Mouse (Mus musculus): Measurements from ENCODE around the gene Fbln2.

Gene Fbln2

DNA sequence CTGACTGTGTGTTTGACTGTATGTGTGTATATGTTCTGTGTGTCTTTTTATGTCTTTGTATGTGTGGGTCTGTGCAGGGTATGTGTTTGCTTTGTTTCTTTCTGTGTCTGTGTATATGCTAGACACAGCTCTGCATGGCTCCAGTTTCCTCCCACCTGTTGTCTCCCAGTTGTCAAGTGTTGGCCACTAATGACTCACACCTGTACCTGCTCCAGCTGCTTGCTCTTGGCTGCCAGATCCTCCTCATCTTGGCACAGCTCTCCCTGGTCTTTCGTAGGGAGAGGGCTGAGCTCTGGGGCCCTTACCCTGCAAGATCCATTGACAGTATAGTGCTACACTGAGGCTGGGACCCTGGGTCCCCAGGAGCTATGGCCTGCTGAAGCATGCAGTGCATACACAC is 13.8 kb downstream of the Fbln2 start:
- in situ Hi-C loops (cut with MboI, MseI): no loop called here

DNA sequence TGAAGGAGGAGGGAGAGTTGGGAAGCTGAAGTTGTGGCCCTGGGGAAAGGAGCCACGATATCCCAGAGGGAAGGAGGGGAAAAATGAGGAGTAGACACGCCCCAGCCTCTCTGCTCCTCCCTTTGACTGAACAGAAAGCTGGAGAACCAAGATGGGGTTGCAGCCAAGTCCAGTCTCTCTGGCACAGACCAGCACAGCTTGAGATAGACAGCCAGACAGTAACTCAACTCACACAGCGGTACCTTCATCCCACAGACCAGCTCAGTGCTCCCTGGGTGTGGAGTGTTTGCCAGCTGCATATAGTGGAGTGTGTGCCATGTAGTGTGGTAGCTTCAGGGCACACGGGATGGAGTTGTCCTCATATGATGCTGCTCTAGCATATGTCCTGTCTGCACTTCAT is 16.7 kb downstream of the Fbln2 start:
- in situ Hi-C loops (cut with MboI, MseI): no loop called here

DNA sequence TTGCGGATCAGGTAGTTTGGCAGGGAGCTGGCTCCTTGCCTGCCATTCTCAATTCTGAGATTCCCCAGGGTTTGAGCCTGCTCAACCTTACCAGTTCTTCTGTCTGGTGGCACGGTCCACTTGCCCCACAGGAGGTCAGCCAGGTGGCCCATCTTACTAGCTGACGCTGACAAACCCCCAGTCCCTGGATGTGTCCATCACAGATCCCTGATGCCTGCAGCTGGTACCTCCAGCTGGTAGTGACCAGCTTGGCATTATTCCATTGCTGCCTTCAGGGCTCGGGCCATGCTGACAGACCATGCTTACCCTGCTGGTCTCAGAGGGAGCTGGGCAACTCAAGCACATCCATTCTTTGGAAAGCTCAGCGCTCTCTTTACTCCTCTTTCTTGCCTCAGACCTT is 18.7 kb downstream of the Fbln2 start:
- in situ Hi-C loops (cut with MboI, MseI): no loop called here

GRCm38 (mm10) chr6:91231523-91231922 is 19.3 kb downstream of the Fbln2 start:
- in situ Hi-C loops (cut with MboI, MseI): no loop called here

DNA sequence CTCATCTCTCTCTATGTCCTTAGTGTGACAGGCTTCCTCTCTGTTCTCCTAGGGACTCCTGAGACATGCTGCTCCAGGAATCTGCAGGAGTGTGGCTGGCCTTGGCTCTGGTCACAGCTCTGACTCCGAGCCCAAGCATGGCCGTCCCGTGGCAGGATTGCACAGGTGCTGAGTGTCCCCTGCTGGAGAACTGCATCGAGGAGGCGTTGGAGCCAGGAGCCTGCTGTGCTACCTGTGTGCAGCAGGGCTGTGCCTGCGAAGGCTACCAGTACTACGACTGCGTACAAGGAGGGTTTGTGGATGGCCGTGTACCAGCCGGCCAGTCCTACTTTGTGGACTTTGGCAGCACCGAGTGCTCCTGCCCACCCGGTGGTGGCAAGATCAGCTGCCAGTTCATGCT is 20.8 kb downstream of the Fbln2 start:
- in situ Hi-C loops (cut with MboI, MseI): no loop called here

DNA sequence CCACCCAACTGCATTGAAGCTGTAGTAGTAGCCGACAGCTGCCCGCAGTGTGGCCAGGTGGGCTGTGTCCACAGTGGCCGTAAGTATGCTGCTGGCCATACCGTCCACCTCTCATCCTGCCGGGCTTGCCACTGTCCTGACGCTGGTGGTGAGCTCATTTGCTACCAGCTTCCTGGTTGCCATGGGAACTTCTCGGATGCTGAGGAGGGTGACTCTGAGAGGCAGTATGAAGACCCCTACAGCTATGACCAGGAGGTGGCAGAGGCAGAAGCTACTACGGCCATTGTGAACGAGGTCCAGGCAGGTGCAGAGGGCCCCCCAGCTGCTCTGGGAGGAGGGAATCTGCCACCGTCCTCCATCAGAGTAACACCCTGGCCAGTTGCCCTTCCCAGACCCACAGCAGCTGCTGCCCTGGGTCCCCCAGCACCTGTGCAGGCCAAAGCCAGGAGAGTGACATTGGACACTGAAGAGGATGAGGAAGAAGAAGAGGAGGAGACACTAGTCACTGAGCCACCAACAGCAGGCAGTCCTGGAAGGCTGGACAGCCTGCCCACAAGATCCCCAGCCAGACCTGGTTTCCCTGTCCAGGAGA is 21.3 kb downstream of the Fbln2 start:
- in situ Hi-C loops (cut with MboI, MseI): no loop called here

DNA sequence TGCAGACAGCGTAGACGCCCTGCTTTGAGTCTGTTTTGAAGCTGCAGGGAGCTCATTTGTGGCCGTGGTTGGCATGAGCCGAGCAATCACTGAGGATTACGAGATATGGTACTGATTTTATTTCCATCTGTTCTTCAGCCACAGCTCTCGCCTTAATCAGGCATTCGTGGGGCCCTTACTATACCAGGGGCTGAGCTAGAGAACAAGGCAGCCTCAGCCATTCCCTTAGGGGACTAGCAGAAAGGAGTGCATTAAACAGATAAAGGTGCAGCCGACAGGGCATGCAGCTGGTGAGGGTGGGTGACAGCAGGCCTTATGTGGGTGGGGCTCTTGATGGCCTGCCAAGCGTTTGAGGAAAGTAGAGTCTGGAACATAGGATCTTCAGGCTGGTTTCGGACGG is 23.8 kb downstream of the Fbln2 start:
- in situ Hi-C loops (cut with MboI, MseI): no loop called here

- in situ Hi-C loops (cut with MboI, MseI): no loop called here
These were observed 24.2 kb downstream of the Fbln2 start for GRCm38 (mm10) chr6:91236429-91236828.

GRCm38 (mm10) chr6:91237273-91237672 is 25.0 kb downstream of the Fbln2 start:
- in situ Hi-C loops (cut with MboI, MseI): no loop called here

- in situ Hi-C loops (cut with MboI, MseI): no loop called here
These were observed 28.3 kb downstream of the Fbln2 start for GRCm38 (mm10) chr6:91240537-91240936.

DNA sequence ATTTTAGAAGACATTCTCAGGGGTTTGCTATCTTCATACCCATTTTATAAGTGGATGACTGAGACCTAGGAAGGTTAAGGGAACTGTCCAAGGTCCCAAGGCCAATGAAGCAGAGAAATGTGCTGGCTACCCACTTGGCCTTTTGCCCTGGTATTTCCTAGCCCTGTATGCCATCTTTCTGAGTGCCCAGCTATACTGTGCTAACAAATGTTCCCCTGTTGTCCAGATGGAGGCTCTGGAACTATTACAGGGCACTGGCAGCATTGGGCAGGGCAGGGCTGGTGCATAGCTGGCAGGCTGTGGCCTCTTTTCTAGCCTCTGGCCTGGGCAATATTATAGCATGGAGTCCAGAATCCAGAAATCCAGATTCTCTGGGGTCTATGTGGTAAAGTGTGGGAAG is 28.7 kb downstream of the Fbln2 start:
- in situ Hi-C loops (cut with MboI, MseI): no loop called here

DNA sequence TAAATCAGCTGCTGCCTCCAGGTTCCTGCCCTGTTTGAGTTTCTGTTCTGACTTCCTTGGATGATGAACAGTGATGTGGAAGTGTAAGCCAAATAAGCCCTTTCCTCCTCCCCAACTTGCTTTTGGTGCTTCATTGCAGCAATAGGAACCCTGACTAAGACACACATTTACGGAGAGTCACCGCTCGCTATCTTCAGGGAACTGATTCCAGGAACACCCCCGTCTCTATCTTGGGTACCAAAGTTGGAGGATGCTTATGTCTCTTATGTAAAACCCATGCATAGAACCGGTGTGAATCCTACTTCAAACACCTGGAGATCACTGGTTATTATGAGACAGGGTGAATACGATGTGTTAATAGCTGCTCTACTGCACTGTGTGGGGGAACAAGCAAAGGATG is 31.1 kb downstream of the Fbln2 start:
- in situ Hi-C loops (cut with MboI, MseI): no loop called here

DNA sequence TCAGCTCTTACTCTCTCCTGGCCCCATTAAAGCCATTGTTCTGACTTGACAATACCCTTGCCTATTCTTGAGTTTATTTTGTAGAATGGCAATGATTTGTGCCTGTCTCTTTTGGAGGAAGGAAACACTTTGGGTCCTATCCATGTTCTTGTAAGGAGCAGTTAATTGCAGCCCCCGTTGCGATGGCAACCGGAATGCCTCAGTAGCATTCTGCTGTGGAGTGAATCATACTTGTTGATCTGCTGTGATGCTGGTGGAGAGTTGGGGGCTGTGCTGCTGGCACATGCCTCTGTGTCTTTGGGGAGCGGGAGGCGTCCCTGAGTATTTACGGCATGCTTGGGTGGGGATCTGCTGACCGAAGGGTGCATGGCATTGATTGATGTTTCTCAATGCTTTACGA is 32.1 kb downstream of the Fbln2 start:
- in situ Hi-C loops (cut with MboI, MseI): no loop called here

GRCm38 (mm10) chr6:91245331-91245730 is 33.1 kb downstream of the Fbln2 start:
- in situ Hi-C loops (cut with MboI, MseI): no loop called here

- in situ Hi-C loops (cut with MboI, MseI): no loop called here
These were observed 35.1 kb downstream of the Fbln2 start for GRCm38 (mm10) chr6:91247343-91247742.

- in situ Hi-C loops (cut with MboI, MseI): no loop called here
These were observed 36.4 kb downstream of the Fbln2 start for GRCm38 (mm10) chr6:91248627-91249026.

GRCm38 (mm10) chr6:91249797-91250196 is 37.5 kb downstream of the Fbln2 start:
- in situ Hi-C loops (cut with MboI, MseI): no loop called here

DNA sequence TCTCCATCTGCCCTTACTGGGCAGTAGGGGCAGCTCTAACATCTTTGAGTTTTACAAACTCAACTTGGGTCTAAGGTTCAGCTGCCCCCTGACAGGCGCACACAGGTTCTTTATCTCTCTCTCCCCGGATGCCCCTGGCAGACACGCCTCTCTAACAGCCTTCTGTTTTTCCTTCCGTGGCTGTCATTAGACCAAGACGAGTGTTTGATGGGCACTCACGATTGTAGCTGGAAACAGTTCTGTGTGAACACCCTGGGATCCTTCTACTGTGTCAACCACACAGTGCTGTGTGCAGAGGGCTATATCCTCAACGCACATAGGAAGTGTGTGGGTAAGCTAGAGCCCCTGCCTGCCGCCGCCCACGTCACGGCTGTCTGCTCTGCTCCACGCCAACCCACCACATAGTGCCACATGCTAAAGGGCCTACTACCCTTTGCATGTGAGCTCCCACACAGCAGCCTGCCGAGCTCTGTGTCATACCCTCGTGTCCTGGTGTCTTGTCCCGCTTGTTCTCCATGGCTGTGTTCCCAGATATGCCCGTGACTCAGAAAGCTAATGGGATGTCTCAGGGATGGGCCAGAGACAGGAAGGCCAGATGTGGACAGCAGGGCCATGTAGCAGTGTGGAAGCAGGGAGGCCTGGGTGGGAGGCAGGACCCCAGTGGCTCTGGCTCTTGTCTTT is 47.3 kb downstream of the Fbln2 start:
- in situ Hi-C loops (cut with MboI, MseI): no loop called here

DNA sequence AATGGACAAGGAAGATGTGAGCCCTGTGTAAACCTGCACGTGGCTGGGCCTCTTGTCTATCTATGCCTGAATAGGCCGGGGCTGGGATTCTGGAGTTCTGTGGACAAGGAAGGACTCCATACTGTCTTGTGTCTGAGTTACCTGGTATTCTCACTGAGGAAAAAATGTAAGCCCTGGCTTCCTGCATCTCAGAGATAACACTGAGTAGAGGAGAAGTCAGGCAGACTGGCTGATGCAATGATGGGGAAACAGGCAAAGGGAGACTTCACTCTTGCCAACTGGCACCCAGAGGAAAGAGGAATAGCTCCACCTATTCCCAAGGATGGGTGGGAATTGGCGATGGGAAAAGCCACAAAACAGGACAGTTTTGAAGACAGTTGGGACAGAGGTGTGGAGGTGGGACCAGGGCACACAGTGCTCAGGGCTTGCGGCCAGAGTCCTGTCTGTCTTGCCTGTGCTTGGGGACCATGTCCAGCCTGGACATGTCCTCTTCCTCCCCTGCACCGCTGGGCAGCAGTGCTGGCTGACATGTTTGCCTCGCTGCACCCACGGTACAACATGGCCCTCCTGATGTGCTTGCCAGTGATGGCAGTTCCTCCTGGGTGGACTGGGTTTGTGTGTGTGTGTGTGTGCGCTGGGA is 48.2 kb downstream of the Fbln2 start:
- in situ Hi-C loops (cut with MboI, MseI): no loop called here

DNA sequence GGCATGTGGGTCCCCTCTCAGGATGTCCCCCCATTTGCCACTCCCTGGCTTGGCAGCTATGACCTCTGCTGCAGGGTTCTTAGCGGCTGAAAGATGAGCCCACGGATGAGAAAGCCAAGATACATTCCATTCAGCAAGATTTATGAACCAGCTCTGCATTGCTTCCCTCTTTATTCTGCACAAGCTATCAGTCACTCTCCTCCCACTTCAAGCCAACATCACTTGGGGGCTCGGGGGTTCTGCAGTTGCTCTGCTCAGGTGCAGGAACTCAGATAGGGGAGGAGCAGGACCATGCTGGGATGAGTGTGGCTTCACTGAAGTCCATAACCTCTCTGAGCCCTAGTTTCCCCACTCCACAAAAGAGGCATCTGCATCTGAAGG is 48.7 kb downstream of the Fbln2 start:
- in situ Hi-C loops (cut with MboI, MseI): no loop called here

- in situ Hi-C loops (cut with MboI, MseI): no loop called here
These were observed 53.4 kb downstream of the Fbln2 start for GRCm38 (mm10) chr6:91265616-91266015.

DNA sequence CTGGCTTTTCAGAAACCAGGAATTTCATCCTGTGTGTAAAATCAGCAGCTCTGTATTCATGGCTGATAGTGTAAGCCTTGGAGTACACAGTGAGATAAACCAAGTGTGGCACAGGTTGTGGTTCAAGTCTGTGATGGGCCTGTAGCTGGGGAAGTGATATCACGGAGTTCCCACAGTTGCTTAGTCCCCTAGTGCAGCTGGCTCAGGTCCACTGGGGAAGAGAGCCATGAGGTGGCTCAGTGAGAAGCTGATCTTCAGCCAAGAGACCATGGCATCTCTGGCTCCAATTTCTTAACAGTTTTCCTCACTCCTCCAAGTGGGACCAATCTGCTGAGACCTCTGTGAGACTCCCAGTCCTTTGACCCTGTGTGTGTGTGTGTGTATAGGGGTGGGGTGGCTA is 54.4 kb downstream of the Fbln2 start:
- in situ Hi-C loops (cut with MboI, MseI): no loop called here

DNA sequence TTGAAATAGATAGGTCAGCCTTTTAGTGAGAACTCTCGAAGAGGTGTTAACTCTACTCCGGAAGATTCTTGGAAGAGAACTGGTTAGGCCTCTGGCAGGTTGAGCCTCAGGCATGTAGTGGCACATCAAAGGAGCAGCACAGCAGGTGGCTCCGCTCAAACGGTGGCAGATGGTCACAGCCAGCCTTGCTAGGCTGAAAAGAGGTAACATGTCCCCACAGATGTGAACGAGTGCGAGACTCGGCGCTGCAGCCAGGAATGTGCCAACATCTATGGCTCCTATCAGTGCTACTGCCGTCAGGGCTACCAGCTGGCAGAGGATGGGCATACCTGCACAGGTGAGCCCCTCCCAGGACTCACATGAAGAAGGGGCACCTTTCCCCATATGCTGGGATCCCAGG is 56.1 kb downstream of the Fbln2 start:
- in situ Hi-C loops (cut with MboI, MseI): no loop called here

Measured in T-helper 1 cell (primary cell).